Mouse (Mus musculus) liver, embryonic 14.5 days (tissue): Measurements from ENCODE around the gene Fut9. TPM values are rescaled to one million over a fixed set of nuclear protein-coding genes. Genes with fewer than 3 reads are reported as not detected.

Experiments used
- ATAC-seq: fragments of 200-750 bp; cut with Nextera tagmentation; 2 replicates; pipeline ENCODE4 v1.8.0; 2017; ENCODE audit warnings: moderate number of reproducible peaks, mild to moderate bottlenecking, moderate library complexity; ENCODE audit not compliant: insufficient read depth
- DNase-seq, 3 experiments: peaks; one replicate each; pipeline ENCODE4 v3.0.0-alpha.2; 2012 to 2013; ENCODE audit warnings: low read depth in 3 of 3, low spot score in 3 of 3
- H3K27ac ChIP-seq: fragments of 300-500 bp; sonication (generic); 2 replicates; pipeline ENCODE4 v1.5.1; 2014; ENCODE audit warnings: moderate library complexity, mild to moderate bottlenecking, control low read depth, inconsistent platforms
- H3K27me3 ChIP-seq: fragments of 300-500 bp; sonication (generic); 2 replicates; pipeline ENCODE4 v1.6.1; 2014; ENCODE audit warnings: mild to moderate bottlenecking, low read length, moderate library complexity; ENCODE audit not compliant: control insufficient read depth, insufficient read depth
- H3K36me3 ChIP-seq: fragments of 300-500 bp; sonication (generic); replicated peaks from 2 replicates; pipeline ENCODE4 v1.6.1; 2014; ENCODE audit warnings: low read depth; ENCODE audit not compliant: control insufficient read depth, insufficient read depth
- H3K4me1 ChIP-seq, 2 experiments: fragments of 200-500 bp in 1 of 2; fragments of 300-500 bp in 1 of 2; sonication (generic) in 1 of 2; replicated peaks; 2 replicates each; pipeline ENCODE4 v1.6.1; 2012 to 2014; ENCODE audit warnings: antibody characterized with exemption in 1 of 2, inconsistent platforms in 1 of 2, low read length in 1 of 2; ENCODE audit not compliant: control insufficient read depth in 2 of 2, insufficient read depth in 2 of 2
- H3K4me2 ChIP-seq: fragments of 300-500 bp; sonication (generic); 2 replicates; pipeline ENCODE4 v1.6.1; 2014; ENCODE audit warnings: low read depth, mild to moderate bottlenecking, control low read depth, moderate library complexity
- H3K4me3 ChIP-seq, 2 experiments: fragments of 200-500 bp in 1 of 2; fragments of 300-500 bp in 1 of 2; sonication (generic) in 1 of 2; 2 replicates each; pipeline ENCODE4 v1.5.1; 2012 to 2014; ENCODE audit warnings: low read depth in 2 of 2, low read length in 2 of 2, mild to moderate bottlenecking in 2 of 2, control low read depth in 1 of 2, inconsistent platforms in 1 of 2, moderate library complexity in 1 of 2; ENCODE audit not compliant: insufficient read depth in 1 of 2
- H3K9ac ChIP-seq: fragments of 300-500 bp; sonication (generic); replicated peaks from 2 replicates; pipeline ENCODE4 v1.6.1; 2014; ENCODE audit warnings: mild to moderate bottlenecking, control low read depth, moderate library complexity
- H3K9me3 ChIP-seq: fragments of 300-500 bp; sonication (generic); 2 replicates; pipeline ENCODE4 v1.6.1; 2016; ENCODE audit warnings: low read length, mixed read lengths; ENCODE audit not compliant: control insufficient read depth
- CTCF ChIP-seq: IDR thresholded peaks from 2 replicates; pipeline ENCODE4 v1.5.1; 2016; ENCODE audit warnings: antibody characterized with exemption, low read depth, control low read depth
- EP300 ChIP-seq: IDR thresholded peaks from 2 replicates; pipeline ENCODE4 v1.6.1; 2016; ENCODE audit warnings: antibody characterized with exemption, low read depth
- WGBS: fragments of 180-500 bp; shearing (Covaris S2); extraction: QIAGEN DNeasy Blood & Tissue Kit; methylation state at CpG from one replicate; pipeline ENCODE4 v1.1.7; 2014; ENCODE audit not compliant: insufficient replicate concordance; 5-methylcytosine and 5-hydroxymethylcytosine counted together
- polyA plus RNA-seq, 2 experiments: library from polyadenylated mRNA; depleted of rRNA in 1 of 2; stranded (reverse) in 1 of 2; unstranded in 1 of 2; fragments of >200 nt; fragmentation: Nextera tagmentation in 1 of 2; extraction: Ambion mirVana in 1 of 2; gene quantifications; 2 replicates each; pipeline versions ENCODE4 v1.2.1 to v1.2.3; 2012 to 2014

Gene Fut9
- polyA plus RNA-seq, 2 experiments: not detected

- H3K27me3 ChIP-seq: no peaks in the 10 kb centered on the region; the same call in 1 of the 2 replicates
- H3K4me2 ChIP-seq: no peak overlapping the region
- DNase-seq (no peak), ATAC-seq (no peak)
- 5% methylated on average over 5 of the region's 5 CpGs for WGBS
- TF ChIP-seq EP300 (no peak), CTCF (no peak)
- H3K9ac ChIP-seq: no peak overlapping the region
- H3K4me3 ChIP-seq: no peak overlapping the region
- H3K27ac ChIP-seq: no peak overlapping the region
- H3K36me3 ChIP-seq: no peaks in the 10 kb centered on the region
- no peaks in the 10 kb centered on the region for H3K9me3 ChIP-seq
- H3K4me1 ChIP-seq: no peaks in the 10 kb centered on the region
Measured at GRCm38 (mm10) chr4:25800284-25800616, 206 bp upstream of the Fut9 start.

GRCm38 (mm10) chr4:25799051-25799475 lies 981 bp downstream of the Fut9 start:
- no peaks in the 10 kb centered on the region for H3K4me1 ChIP-seq
- TF ChIP-seq EP300 (no peak), CTCF (no peak)
- no peak overlapping the region for H3K9ac ChIP-seq
- H3K27ac ChIP-seq: no peak overlapping the region
- H3K9me3 ChIP-seq: no peaks in the 10 kb centered on the region
- ATAC-seq: no peak
- H3K4me2 ChIP-seq: no peak overlapping the region; the same call in 1 of the 2 replicates
- no peaks in the 10 kb centered on the region for H3K36me3 ChIP-seq
- H3K4me3 ChIP-seq: no peak overlapping the region
- WGBS: 2% methylated on average over 7 of the region's 7 CpGs
- no peaks in the 10 kb centered on the region; the same call in 1 of the 2 replicates for H3K27me3 ChIP-seq
- no peak for DNase-seq

DNA sequence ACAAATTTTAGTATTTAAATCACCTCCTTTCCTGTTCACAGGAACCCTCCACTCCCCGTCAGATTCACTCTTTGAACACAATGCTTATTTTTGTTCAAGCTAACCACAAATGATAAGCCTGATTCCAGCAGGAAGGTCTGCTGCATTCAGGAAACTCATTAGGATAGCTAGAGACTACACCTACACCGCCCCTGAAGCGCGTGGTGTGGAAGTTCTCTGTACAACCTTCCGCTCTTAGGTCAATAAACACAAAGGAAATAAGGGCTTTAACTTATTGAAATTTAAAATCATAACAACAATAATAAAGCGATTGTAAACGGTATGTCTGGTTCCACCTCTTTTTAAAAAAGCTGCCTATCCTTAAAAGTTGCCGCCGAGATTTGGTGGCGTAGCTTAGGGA lies 1.6 kb downstream of the Fut9 start:
- Histone ChIP-seq H3K36me3 (no peaks in the 10 kb centered on the region), H3K9me3 (no peaks in the 10 kb centered on the region), H3K9ac (no peak overlapping the region), H3K4me1 (no peaks in the 10 kb centered on the region), H3K27ac (no peak overlapping the region), H3K4me2 (no peak overlapping the region), H3K27me3 (no peaks in the 10 kb centered on the region; the same call in 1 of the 2 replicates), H3K4me3 (no peak overlapping the region)
- no peak for TF ChIP-seq EP300
- ATAC-seq (no peak), DNase-seq (no peak)
- WGBS: 13% methylated on average over 10 of the region's 10 CpGs

DNA sequence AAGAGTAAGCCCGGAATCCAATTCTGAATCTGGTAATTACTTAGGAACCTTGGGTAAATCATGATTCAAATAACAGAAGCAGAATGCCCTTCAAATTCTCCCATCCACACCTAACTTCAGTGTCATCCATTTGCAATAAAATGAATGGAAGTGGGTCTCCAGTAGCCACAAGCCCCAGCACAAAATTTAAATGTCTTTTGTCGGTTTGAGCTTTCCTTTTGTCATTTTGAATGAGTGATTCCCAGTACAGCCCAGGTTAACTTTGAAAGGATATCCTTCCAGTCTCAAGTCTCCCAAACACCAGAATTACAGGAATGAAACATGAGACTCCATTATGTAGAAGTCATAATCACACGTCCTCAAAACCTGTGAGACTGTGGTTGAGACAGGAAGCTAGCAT lies 3.9 kb downstream of the Fut9 start:
- 21% methylated on average over 3 of the region's 3 CpGs for WGBS
- no peak overlapping the region for H3K4me3 ChIP-seq
- TF ChIP-seq CTCF (no peak), EP300 (no peak)
- no peaks in the 10 kb centered on the region; the same call in 1 of the 2 replicates for H3K27me3 ChIP-seq
- no peak overlapping the region for H3K27ac ChIP-seq
- H3K9ac ChIP-seq: no peak overlapping the region
- H3K9me3 ChIP-seq: no peaks in the 10 kb centered on the region
- H3K4me2 ChIP-seq: no peak overlapping the region
- no peaks in the 10 kb centered on the region for H3K36me3 ChIP-seq
- DNase-seq: no peak
- H3K4me1 ChIP-seq: no peaks in the 10 kb centered on the region
- ATAC-seq: no peak

GRCm38 (mm10) chr4:25785276-25785675 lies 14.8 kb downstream of the Fut9 start:
- H3K27me3 ChIP-seq: no peaks in the 10 kb centered on the region
- DNase-seq (no peak), ATAC-seq (no peak)
- H3K4me1 ChIP-seq: no peaks in the 10 kb centered on the region
- no peak overlapping the region for H3K27ac ChIP-seq
- no peaks in the 10 kb centered on the region for H3K36me3 ChIP-seq
- WGBS: 59% methylated on average over 4 of the region's 4 CpGs
- no peak overlapping the region for H3K4me2 ChIP-seq
- TF ChIP-seq EP300 (no peak), CTCF (no peak)
- no peak overlapping the region for H3K4me3 ChIP-seq
- H3K9ac ChIP-seq: no peak overlapping the region
- H3K9me3 ChIP-seq: no peaks in the 10 kb centered on the region
